ENCODE assay signal across 35 mouse cellular contexts in the genomic region with DNA sequence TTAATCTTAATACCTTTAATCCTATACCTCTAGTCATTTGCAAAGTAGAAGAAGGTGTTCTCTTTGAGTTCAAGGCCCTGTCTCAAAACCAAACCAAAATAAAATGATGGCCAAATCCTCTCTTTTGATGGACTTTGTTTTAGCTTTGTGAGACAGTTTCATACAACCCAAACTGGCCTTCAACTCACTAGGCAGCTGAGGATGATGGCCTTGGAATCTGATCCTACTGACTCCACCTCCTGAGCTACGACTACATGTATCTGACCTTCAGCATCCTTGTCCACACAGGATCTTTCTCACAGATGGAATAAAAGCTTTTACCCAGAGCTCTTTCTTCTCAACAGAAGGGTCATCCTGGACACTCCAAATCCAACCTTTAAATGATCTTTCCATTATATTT.
"Had no signal": no experiment of that assay in that cellular context is flagged by ENCODE, and none has a peak within 500 bp of the region (broad histone marks: within the 10 kb centered on the region; RNA-seq: fewer than 3 reads in every experiment).

No protein-coding gene starts in this region.

- H3K4me2 ChIP-seq: heart, embryonic 11.5 days; heart, embryonic 12.5 days; heart, embryonic 13.5 days; heart, embryonic 15.5 days; hindbrain, embryonic 12.5 days; hindbrain, embryonic 13.5 days; hindbrain, embryonic 14.5 days; hindbrain, embryonic 15.5 days; intestine, embryonic 15.5 days; kidney, embryonic 15.5 days had no signal

- H3K4me1 ChIP-seq: hindbrain, embryonic 10.5 days; hindbrain, embryonic 12.5 days; hindbrain, embryonic 13.5 days; hindbrain, embryonic 15.5 days; intestine, embryonic 15.5 days; kidney, embryonic 15.5 days had no signal

- H3K27me3 ChIP-seq: heart, embryonic 12.5 days; heart, embryonic 13.5 days; heart, embryonic 15.5 days; hindbrain, embryonic 12.5 days; hindbrain, embryonic 13.5 days; hindbrain, embryonic 15.5 days; intestine, embryonic 15.5 days; kidney, embryonic 15.5 days had no signal

- H3K9me3 ChIP-seq: heart, embryonic 10.5 days; heart, embryonic 12.5 days; heart, embryonic 13.5 days; heart, embryonic 15.5 days; hindbrain, embryonic 10.5 days; hindbrain, embryonic 12.5 days; hindbrain, embryonic 13.5 days; hindbrain, embryonic 15.5 days; intestine, embryonic 15.5 days; kidney, embryonic 15.5 days had no signal

- ATAC-seq: hindbrain, embryonic 16.5 days; hindbrain, postnatal 0 days; inflammation-experienced regulatory T-cells, adult 6 months; intestine, embryonic 15.5 days; intestine, embryonic 16.5 days; intestine, postnatal 0 days had no signal

- H3K9ac ChIP-seq: heart, embryonic 12.5 days; heart, embryonic 13.5 days; heart, embryonic 15.5 days; hindbrain, embryonic 12.5 days; hindbrain, embryonic 13.5 days; hindbrain, embryonic 14.5 days; hindbrain, embryonic 15.5 days; intestine, embryonic 15.5 days; kidney, embryonic 15.5 days had no signal

- H3K4me3 ChIP-seq: heart, embryonic 10.5 days; heart, embryonic 12.5 days; heart, embryonic 13.5 days; heart, embryonic 15.5 days; hindbrain, embryonic 10.5 days; hindbrain, embryonic 12.5 days; hindbrain, embryonic 13.5 days; hindbrain, embryonic 15.5 days; intestine, embryonic 15.5 days; kidney, embryonic 15.5 days; layer of hippocampus, adult 2 months had no signal

- H3K27ac ChIP-seq: heart, embryonic 10.5 days; heart, embryonic 13.5 days; heart, embryonic 15.5 days; hindbrain, embryonic 10.5 days; hindbrain, embryonic 12.5 days; hindbrain, embryonic 13.5 days; hindbrain, embryonic 14.5 days; hindbrain, embryonic 15.5 days; hindbrain, postnatal 0 days; intestine, embryonic 15.5 days; kidney, embryonic 15.5 days; kidney, postnatal 0 days; layer of hippocampus, adult 2 months had no signal

- DNase-seq: heart, postnatal 10 days; heart, postnatal 14 days; heart, postnatal 36 days; heart, postnatal 4 days; kidney, adult 11 months; kidney, adult 18-20 months; kidney, adult 2 months; kidney, adult 8-10 months; kidney, adult 9 months; kidney, postnatal 10 days; kidney, postnatal 14 days; kidney, postnatal 25 days; kidney, postnatal 36 days; kidney, postnatal 4 days; layer of hippocampus, adult 9-11 months; layer of hippocampus, postnatal 36 days had no signal
